Mouse (Mus musculus) lung, adult 2 months (tissue): ENCODE results near the gene Mxd4.

Experiments used
- CTCF ChIP-seq: fragments of 200-500 bp; IDR thresholded peaks from 2 replicates; pipeline ENCODE4 v1.5.1; 2011; ENCODE audit warnings: mild to moderate bottlenecking, low read length, control low read depth; ENCODE audit not compliant: insufficient read depth
- POLR2A ChIP-seq: fragments of 200-500 bp; IDR thresholded peaks from 2 replicates; pipeline ENCODE4 v1.6.1; 2011; ENCODE audit warnings: low read depth, mild to moderate bottlenecking, control low read depth, low read length, borderline replicate concordance; ENCODE audit errors: extremely low read depth

DNA sequence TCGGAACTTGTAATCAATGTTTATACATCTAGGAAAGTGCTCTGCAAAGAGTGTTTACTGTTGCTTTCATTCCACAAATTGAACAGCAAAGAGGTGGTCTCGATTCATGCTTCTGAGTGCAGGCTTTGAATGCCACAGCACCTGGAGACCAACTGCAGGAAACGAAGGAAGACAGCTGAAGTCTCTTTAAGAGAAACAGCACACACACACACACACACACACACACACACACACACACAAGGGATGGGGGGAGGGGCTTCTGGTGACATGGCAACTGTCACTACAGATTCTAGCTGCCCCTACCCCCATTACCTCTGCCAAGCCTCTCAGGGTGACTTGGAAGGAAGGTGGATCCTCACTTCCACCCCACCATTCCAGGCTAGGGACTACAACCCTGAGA lies 20.0 kb upstream of the Mxd4 start:
- no peak for TF ChIP-seq POLR2A
- TF ChIP-seq CTCF = no peak
